Mouse (Mus musculus) lung, postnatal 36 days (tissue): ENCODE measurements around the gene Sult2a1.
"Not testable (repeated sequence)": the region's sequence is repeated elsewhere in the genome, so short reads cannot be mapped to it uniquely, and the experiment has no call there.

ENCODE experiments used
- DNase-seq: peaks from one replicate; pipeline ENCODE4 v3.0.0; 2022; ENCODE audit warnings: mixed read lengths

Sult2a1 gene

GRCm38 (mm10) chr7:13837309-13837708 lies at the start of gene Sult2a1:
TSS of gene Sult2a1 (minus strand) at chr7:13837409.
- DNase-seq = not testable (repeated sequence)

DNA sequence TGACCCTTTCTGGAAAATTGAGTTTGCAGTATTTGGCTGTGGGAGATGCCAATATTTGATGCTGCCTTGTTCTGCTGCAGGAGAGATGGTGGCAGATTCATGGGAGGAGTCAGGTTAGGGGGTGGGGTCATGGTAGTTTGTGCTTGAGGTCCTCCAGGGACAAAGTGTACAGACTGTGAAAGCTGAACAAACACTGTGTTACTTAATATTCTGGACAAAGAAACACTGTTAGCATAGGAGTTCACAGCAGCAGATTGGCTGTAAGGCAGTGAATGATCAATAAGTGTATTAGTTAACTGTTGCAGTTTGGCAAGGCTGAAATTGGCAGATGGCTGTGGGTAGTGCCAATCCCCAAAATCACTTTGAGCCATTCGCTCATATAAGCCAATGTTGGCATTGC lies 23.3 kb downstream of the Sult2a1 start:
- DNase-seq = no peak
